Mouse (Mus musculus): ENCODE measurements around the gene Fam71e2.

The Fam71e2 gene

DNA sequence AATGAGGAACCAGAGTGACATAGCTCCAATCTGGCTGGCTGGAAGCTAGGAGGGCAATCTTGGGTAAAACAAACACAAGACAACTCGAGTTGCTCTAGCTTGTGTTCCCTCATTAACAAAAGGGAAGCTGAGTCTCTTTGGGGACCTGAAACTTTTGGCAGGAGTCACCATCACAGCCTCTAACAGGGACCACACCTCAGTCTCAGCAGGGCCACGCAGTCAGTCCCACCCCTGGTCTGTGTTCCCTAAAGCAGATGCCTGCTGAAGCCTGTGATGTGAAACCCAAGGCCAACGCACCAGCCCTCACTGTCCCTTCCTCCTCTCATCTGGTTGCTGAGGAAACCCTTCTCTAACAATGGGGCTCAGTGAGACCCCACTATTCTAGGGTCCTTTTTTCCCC, 11.0 kb upstream of the Fam71e2 start:
- in situ Hi-C loops (cut with MboI, MseI) = no loop called here

DNA sequence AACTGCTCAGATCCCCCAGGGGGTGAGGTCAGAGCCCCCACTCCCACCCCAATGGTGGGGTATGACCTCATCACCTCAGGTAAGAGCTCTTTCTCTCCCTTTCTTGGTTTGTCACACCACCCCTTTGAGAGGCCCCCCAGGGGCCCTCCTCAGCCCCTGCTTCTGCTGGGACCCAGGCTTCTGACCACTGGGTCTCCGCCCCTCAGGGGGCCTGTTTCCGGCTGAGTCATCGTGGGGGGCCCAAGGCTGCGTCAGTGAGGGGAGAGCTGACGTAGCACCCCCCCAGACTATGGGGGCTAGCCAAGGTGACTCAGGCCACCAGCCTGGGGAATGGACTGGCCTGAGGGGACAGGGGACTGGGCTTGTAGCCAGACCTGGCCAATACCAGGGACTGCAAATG, 8.8 kb upstream of the Fam71e2 start:
- in situ Hi-C loops (cut with MboI, MseI) = no loop called here

DNA sequence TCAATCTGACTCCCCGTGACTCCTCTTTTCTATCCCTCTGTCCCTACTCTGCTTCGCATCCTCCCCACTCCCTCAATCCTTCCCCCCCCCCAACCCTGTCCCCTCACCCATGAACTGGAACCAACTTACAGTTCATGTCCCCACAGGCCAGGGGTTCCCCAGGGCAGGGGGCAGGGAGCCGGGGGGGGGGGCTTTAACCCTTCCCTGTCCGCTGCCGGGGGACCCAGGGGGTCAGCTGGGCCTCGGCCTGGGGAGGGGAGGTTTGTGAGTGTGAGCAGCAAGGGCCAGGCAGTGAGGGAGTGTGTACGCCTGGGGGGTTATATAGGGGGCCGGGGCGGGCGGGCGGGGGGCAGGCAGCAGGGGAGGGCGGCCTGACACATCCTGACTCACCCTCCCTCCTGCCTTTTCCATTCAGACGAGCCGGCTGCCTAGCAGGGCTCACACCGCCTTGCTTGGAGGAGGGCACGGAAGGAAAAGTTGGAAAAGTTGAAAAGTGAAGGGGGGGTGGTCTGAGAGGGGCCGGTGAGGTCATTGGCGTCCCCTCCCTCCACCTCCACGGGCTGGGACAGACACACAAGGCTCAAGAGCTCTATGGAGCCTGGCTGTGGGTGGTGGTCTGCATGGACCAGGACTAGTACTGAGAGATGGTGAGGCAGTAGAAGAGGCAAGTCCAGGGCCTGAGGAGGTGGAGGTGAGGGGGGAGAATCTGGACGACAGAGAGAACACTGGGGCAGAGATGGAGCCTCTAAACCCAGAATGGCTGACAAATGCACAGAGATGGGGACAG, 6.9 kb upstream of the Fam71e2 start:
- in situ Hi-C loops (cut with MboI, MseI) = no loop called here

DNA sequence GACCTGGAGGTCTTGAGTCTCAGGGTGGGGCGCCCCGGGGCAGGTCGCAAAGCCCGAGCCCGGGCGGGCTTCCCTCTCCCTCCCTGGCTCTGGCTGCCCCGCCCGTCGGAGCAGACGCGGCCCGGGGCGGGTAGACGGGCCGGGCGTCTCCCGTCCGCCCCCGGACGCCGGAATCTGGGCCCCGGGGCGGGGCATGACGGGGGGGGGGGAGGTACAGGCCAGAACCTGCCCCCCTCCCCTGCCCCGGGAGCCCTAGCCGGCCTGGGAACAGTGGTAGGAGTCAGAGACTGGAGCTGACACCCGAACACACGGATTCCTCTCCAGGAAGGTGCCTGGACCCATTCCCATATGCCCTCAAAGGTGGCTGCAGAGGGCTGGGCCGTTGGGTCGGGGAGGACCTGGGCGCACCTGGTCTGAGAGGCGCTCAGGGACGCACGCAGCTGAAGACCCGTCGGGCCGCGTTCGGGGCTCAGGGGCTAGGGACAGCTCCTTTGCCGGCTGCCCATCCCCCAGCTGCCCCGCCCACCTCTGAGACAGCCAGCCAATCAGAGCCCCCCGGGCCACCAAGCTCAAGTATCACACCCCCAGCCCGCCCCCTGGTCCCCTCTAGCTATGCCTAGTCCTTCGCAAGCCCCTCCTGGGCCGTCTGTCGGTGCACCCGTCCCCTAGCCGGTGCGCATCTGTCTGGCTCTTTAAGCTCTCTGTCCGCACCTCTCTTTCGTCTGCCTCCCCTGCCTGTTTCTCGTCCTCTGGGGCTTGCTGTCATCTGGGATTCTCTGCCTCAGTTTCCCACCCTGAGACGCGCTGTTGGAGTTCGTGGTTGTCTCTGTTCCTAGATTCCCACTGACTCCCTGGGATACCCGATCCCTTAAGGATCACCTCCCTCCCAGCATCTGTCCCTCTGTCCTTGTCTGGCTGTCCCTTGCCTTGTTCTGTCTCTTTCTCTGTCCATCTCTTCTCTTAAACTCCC, 6.0 kb upstream of the Fam71e2 start:
- in situ Hi-C loops (cut with MboI, MseI) = no loop called here

DNA sequence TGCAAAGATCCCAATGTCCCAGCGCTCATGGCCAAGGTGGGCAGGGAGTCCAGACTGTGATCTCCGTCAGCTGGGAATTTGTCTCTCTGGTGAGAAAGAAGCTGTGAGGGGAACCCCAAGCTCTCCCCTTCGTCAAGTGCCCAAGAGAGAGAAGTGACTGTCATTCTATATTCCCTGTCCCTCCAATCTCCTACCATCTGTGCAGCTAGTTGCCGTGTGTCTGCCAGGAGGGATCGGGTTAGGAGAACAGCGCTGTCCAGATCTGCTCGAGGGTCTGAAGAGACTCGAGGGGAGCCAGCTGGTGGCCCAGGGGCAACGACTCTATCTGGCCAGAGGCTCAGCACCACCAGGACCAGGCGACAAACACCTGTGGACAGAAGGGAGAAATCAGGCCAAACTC, 5.0 kb upstream of the Fam71e2 start:
- in situ Hi-C loops (cut with MboI, MseI) = no loop called here

DNA sequence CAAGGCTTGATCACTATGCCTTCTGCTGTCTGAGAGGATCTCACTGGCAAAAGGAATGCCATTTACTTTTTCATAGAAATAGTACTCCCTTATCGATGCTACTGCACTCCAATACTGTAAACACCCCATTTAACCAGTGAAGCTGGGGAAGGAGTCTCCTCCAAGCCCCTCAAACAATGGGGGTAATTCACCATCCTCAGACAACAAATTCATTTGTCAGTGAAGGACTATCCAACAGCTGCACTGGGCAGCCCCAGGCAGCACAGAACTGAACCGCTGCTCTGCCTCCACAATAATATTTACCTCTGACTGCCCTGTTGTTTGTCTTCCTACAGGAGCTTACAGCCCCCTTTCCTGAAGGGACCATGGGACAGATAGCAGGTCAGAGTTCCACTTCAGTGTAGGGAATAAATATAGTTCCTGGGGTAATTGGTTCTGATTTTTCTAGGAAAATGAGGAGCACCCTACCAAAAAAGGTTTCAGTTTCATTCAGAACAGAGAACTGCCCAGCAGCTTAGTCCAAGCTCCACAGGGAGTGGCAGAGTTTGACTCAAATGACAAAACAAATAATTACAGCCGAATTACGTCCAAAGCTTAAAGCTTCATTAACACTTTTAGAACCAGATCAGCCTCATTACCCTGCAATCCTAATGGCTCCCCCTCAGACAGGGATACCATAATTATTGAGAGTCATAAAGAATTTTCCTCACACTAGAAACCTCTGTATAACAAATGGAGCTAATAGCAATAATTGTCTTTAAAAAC, 6.0 kb downstream of the Fam71e2 start:
- in situ Hi-C loops (cut with MboI, MseI) = no loop called here

DNA sequence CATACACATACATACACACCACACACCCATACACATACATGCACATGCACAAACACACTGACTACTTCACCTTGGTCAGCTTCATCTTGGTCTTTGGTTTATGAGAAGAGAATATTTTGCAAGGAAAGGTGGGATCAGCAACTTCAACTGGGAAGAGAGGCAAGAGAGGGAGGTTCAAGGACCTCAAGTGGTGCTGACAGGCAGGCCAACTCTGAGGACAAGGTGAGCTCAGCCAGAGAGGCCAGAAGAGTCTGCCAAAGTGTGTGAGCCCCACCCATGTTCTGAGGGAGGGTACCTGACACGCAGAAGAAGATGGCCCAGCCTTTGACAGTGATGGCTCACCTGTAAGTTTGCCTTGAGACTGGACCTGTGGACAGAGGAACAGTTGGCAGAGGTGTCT, 11.4 kb downstream of the Fam71e2 start:
- in situ Hi-C loops (cut with MboI, MseI) = no loop called here

DNA sequence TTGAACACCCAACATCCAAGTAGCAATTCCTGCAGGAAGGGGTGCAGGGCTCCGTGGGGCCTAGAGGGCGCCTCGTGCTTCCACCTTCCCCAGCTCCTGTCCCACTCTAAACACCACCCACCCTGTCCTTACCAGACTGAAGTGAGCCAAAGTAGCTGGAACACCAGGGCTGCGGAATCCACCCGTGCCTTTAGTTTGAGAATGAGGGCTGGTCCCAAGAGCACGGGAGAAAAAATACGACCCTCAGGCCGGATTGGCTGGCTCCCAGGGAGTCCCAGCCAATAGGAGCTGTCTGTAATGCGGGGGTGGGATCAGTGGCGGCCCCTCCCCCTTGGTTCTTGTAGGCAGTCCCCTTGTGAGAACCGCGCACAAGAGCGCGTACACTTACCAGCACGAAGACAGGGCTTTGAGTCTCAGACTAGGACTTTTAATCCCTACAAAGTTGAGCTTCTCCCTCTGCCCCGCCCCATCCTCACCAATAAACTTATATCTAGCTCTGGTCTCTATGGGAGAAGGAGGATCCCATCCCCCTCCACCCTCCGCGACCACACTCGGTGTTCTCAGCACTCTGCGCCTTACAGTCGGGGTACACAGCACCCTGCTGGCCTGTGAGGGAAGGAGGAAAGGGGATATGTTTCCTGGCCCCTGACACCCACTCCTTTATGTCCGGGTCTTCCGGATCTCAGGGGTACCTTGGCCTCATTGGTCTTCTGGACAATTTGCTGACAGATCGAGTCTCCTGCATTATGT, 18.1 kb downstream of the Fam71e2 start, which contains the start of gene Cox6b2:
Cox6b2 (minus strand) TSS at position 274 of the 750 bp plus-strand sequence.
- in situ Hi-C loops (cut with MboI, MseI) = no loop called here

DNA sequence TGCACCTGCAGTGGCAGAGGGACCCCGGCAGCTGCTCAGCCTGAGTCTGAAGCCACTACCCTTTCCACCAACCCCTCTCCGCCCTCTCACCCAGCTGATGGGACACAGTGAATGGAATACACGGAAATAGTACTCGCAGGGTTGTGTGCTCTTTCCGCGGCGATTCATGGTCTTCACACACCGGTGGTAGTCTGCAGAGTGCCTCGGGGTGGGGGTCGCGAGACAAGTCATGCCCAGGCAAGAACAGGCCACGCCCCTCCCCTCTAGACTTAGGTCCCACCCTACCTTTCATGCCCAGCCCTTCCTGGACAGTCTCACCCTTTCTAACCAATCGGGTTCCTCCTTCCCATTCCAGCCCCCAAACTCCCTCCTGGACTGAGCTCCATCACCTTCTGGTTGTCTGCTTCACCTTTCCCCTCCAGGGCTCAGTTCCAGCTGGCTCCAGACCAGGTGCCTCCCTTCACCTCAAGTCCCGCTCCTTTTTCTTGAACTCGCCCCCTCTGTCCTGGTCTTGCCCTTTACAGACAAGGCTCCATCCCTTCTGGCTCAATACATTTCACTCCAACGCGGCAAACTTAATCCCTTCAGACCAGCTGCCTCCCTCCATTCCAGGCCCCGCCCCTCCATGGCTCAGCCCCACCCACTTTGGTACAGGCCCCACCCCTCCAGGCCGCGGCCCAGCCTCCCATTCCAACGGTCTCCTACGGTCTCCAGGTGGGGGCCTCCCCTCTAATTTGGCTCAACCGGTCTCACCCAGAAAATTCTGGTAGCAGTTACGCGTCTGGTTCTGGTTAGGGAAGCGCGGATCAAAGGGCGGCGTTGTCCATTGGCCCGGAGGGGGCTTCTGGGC, 18.9 kb downstream of the Fam71e2 start:
- in situ Hi-C loops (cut with MboI, MseI) = no loop called here

DNA sequence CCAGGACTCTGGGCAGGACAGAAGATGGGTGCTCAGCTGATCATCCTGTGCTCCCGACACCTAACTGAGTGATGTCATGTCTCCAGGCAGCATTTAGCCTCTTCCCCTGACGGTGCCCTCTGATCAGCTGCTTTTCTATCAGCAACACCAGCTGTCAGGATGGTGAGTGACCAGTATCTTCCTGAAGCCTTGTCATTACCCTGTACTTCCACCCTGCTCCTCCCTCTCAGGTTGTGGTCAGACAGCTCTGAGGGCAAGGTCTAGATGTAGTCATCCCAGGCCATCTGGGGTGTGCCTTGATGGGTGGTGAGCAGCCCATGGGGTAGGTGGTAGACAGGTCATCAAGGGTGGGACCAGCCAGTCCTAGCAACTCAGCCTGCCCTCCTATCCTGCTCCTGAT, 21.9 kb downstream of the Fam71e2 start:
- in situ Hi-C loops (cut with MboI, MseI) = loop anchor here in 1 of 2 experiments (10.0 kb wide), 1 partner anchor 304 kb away; the partner anchor contains the start of gene Rdh13

GRCm38 (mm10) chr7:4748321-4748720, 22.8 kb downstream of the Fam71e2 start:
- in situ Hi-C loops (cut with MboI, MseI) = loop anchor here in 1 of 2 experiments (10.0 kb wide), 1 partner anchor 304 kb away; the partner anchor contains the start of gene Rdh13

- in situ Hi-C loops (cut with MboI, MseI) = loop anchor here in 1 of 2 experiments (10.0 kb wide), 1 partner anchor 303 kb away; the partner anchor contains the start of gene Rdh13
Measured at GRCm38 (mm10) chr7:4747156-4747899, 23.8 kb downstream of the Fam71e2 start.

DNA sequence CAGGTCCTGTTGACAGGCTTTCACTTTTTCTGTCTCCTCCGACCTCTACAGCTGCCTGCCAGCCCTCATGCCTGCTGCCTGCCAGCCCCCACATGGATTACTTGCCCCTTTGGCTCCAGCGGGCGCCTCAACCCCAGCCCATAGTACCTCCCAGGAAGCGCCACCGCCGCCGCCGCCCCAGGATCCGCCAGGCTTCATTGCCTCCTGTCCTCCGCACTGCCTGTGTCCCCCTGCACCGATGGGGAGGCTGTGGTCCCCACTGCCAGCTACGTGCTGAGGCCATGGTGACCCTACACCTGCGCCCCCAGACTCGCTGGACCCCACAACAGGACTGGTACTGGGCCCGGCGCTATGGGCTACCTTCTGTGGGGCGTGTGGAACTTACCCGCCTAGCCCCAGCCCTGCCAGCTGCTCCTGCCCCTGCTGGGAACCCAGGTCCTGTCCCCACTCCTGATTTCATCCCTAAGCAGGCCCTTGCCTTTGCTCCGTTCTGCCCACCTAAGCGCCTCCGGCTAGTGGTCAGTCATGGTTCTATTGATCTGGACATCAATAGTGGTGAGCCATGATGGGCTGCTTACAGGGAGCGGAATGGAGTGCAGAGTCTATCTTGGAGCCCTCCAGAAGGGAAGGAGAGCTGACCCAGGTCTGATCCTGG, 24.6 kb downstream of the Fam71e2 start:
- in situ Hi-C loops (cut with MboI, MseI) = loop anchor here in 1 of 2 experiments (10.0 kb wide), 1 partner anchor 302 kb away; the partner anchor contains the start of gene Rdh13

- in situ Hi-C loops (cut with MboI, MseI) = loop anchor here in 1 of 2 experiments (10.0 kb wide), 1 partner anchor 300 kb away; the partner anchor contains the start of gene Rdh13
Measured at GRCm38 (mm10) chr7:4744886-4745285, 26.2 kb downstream of the Fam71e2 start.

DNA sequence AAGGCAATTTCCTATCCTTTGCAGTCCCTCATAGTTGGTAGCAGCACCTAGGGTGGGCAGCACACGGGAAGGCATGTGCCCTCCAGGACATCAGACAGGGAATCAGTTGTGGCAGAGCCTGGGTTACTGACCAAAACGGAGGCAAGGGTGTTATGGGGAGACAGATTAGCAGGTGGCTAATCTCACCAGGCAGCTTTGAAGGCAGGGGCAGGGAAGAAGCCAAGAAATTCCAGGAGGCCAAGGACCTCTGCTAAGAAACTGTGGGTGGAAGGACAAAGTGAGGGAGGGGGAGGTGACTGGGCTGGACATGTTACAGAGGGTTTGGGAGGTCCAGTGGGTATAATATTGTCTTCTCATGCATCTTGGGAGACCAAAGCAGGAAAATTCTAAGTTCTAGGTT, 27.7 kb downstream of the Fam71e2 start:
- in situ Hi-C loops (cut with MboI, MseI) = loop anchor here in 1 of 2 experiments (10.0 kb wide), 1 partner anchor 299 kb away; the partner anchor contains the start of gene Rdh13

GRCm38 (mm10) chr7:4742482-4742819, 28.7 kb downstream of the Fam71e2 start:
- in situ Hi-C loops (cut with MboI, MseI) = loop anchor here in 1 of 2 experiments (10.0 kb wide), 1 partner anchor 298 kb away; the partner anchor contains the start of gene Rdh13

DNA sequence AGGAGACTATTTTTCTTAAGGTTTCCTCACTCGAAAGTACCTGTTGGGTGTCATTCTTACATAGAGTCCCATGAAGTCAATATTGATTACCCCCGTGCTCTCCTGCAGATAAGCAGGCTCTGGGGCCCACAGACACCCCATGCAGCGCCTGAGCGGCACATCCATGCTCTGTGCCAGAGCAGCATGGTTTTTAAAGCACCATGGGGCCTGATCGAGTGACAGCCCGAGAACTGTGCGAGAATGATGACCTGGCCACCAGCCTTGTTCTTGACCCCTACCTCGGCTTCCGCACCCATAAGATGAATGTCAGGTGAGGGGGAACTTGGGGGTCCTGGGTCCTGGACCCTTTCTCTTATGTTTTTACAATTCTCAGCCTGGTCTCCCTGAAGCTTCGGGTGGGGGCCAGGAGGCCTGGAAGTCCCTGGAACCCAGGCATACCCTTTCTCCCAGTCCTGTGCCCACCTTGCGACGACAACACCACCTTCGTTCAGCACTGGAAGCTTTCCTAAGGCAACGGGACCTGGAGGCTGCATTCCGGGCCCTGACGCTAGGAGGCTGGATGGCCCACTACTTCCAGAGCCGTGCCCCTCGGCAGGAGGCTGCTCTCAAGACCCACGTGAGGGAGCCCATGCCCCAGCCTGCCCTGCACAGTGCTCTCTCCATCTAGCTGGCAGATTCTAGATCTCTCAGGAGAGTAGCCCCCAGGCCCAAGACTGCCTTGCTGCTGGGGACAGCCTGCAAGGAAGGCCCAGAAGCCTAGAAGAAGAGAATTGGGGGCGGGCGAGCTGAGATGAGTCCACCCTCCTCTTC, 29.2 kb downstream of the Fam71e2 start:
- in situ Hi-C loops (cut with MboI, MseI) = loop anchor here in 1 of 2 experiments (10.0 kb wide), 1 partner anchor 297 kb away; the partner anchor contains the start of gene Rdh13
